Mouse (Mus musculus) midbrain, embryonic 13.5 days (tissue): ENCODE results near the gene Ccdc92b. TPM values are rescaled to one million over a fixed set of nuclear protein-coding genes. Genes with fewer than 3 reads are reported as not detected.

Experiments
- ATAC-seq: fragments of 200-750 bp; cut with Nextera tagmentation; 2 replicates; pipeline ENCODE4 v1.8.0; 2017; ENCODE audit warnings: mild to moderate bottlenecking, moderate TSS enrichment, moderate library complexity
- H3K27ac ChIP-seq: fragments of 300-500 bp; sonication (generic); 2 replicates; pipeline ENCODE4 v1.5.1; 2015; ENCODE audit warnings: inconsistent platforms, mild to moderate bottlenecking, moderate library complexity
- H3K27me3 ChIP-seq: fragments of 300-500 bp; sonication (generic); 2 replicates; pipeline ENCODE4 v1.6.1; 2015; ENCODE audit warnings: mild to moderate bottlenecking, inconsistent platforms
- H3K36me3 ChIP-seq: fragments of 300-500 bp; sonication (generic); 2 replicates; pipeline ENCODE4 v1.6.1; 2015; ENCODE audit warnings: mild to moderate bottlenecking, inconsistent platforms
- H3K4me1 ChIP-seq: fragments of 300-500 bp; sonication (generic); replicated peaks from 2 replicates; pipeline ENCODE4 v1.6.1; 2015; ENCODE audit warnings: inconsistent platforms
- H3K4me2 ChIP-seq: fragments of 300-500 bp; sonication (generic); replicated peaks from 2 replicates; pipeline ENCODE4 v1.6.1; 2015; ENCODE audit warnings: moderate library complexity, mild to moderate bottlenecking, inconsistent platforms
- H3K4me3 ChIP-seq: fragments of 300-500 bp; sonication (generic); replicated peaks from 2 replicates; pipeline ENCODE4 v1.5.1; 2015; ENCODE audit warnings: mild to moderate bottlenecking, inconsistent platforms
- H3K9ac ChIP-seq: fragments of 300-500 bp; sonication (generic); replicated peaks from 2 replicates; pipeline ENCODE4 v1.6.1; 2015; ENCODE audit warnings: mild to moderate bottlenecking, inconsistent platforms
- H3K9me3 ChIP-seq: fragments of 300-500 bp; sonication (generic); 2 replicates; pipeline ENCODE4 v1.6.1; 2016; ENCODE audit warnings: mild to moderate bottlenecking, inconsistent platforms
- WGBS: fragments of 180-500 bp; shearing (Covaris S2); methylation state at CpG from one replicate; pipeline ENCODE4 v1.1.7; 2015; 5-methylcytosine and 5-hydroxymethylcytosine counted together
- polyA plus RNA-seq: library from polyadenylated mRNA; unstranded; fragments of >200 nt; fragmentation: Nextera tagmentation; extraction: Ambion mirVana; gene quantifications from 2 replicates; pipeline ENCODE4 v1.2.1, GENCODE M21; 2015

The Ccdc92b gene
- polyA plus RNA-seq, 1 experiment from 2014 or later, result 1.7 TPM

- Histone ChIP-seq H3K27me3 (peaks cover 49% of the 10 kb centered on the region), H3K27ac (peak overlapping the region; percentile 80), H3K4me1 (peaks cover 30% of the 10 kb centered on the region), H3K4me3 (peak overlapping the region; percentile 50), H3K9me3 (no peaks in the 10 kb centered on the region), H3K4me2 (peak overlapping the region; percentile 61), H3K36me3 (no peaks in the 10 kb centered on the region), H3K9ac (peak overlapping the region; percentile 72)
- 5% methylated on average over 48 of the region's 66 CpGs for WGBS
- peak; percentile 86 for ATAC-seq
Measured at GRCm38 (mm10) chr11:74589401-74590238, 29.8 kb upstream of the Ccdc92b start.

GRCm38 (mm10) chr11:74590239-74590596, 29.2 kb upstream of the Ccdc92b start:
- peak overlapping the region; percentile 50 for H3K4me3 ChIP-seq
- H3K4me1 ChIP-seq, result peaks cover 30% of the 10 kb centered on the region
- H3K27me3 ChIP-seq, result peaks cover 49% of the 10 kb centered on the region
- H3K9me3 ChIP-seq, result no peaks in the 10 kb centered on the region
- under 1% methylated on average over 24 of the region's 25 CpGs for WGBS
- no peaks in the 10 kb centered on the region for H3K36me3 ChIP-seq
- H3K27ac ChIP-seq, result peak overlapping the region; percentile 80
- ATAC-seq, result no peak
- peak overlapping the region; percentile 61 for H3K4me2 ChIP-seq
- H3K9ac ChIP-seq, result peak overlapping the region; percentile 72

GRCm38 (mm10) chr11:74590691-74591090, 28.7 kb upstream of the Ccdc92b start:
- WGBS, result 25% methylated on average over 13 of the region's 13 CpGs
- H3K36me3 ChIP-seq, result no peaks in the 10 kb centered on the region
- H3K4me3 ChIP-seq, result peak overlapping the region; percentile 50
- H3K27ac ChIP-seq, result peak overlapping the region; percentile 80
- H3K9me3 ChIP-seq, result no peaks in the 10 kb centered on the region
- H3K27me3 ChIP-seq, result peaks cover 49% of the 10 kb centered on the region
- H3K4me2 ChIP-seq, result peak overlapping the region; percentile 61
- no peak for ATAC-seq
- peak overlapping the region; percentile 72 for H3K9ac ChIP-seq
- peaks cover 29% of the 10 kb centered on the region for H3K4me1 ChIP-seq

- peaks cover 46% of the 10 kb centered on the region for H3K27me3 ChIP-seq
- no peak overlapping the region for H3K4me3 ChIP-seq
- no peak for ATAC-seq
- H3K9me3 ChIP-seq, result no peaks in the 10 kb centered on the region
- WGBS, result 80% methylated on average over 3 of the region's 3 CpGs
- no peak overlapping the region for H3K9ac ChIP-seq
- no peaks in the 10 kb centered on the region for H3K36me3 ChIP-seq
- no peak overlapping the region for H3K4me2 ChIP-seq
- H3K4me1 ChIP-seq, result peaks cover 21% of the 10 kb centered on the region
- no peak overlapping the region for H3K27ac ChIP-seq
Measured at GRCm38 (mm10) chr11:74592246-74592645, 27.2 kb upstream of the Ccdc92b start.

GRCm38 (mm10) chr11:74597283-74597989, 22.0 kb upstream of the Ccdc92b start:
- Histone ChIP-seq H3K36me3 (no peaks in the 10 kb centered on the region), H3K9me3 (no peaks in the 10 kb centered on the region), H3K27me3 (peaks cover under 1% of the 10 kb centered on the region; the same call in 1 of the 2 replicates), H3K4me2 (no peak overlapping the region), H3K4me3 (no peak overlapping the region), H3K4me1 (no peaks in the 10 kb centered on the region), H3K27ac (no peak overlapping the region), H3K9ac (no peak overlapping the region)
- no peak for ATAC-seq
- WGBS, result 80% methylated on average over 4 of the region's 4 CpGs

- H3K27ac ChIP-seq, result no peak overlapping the region
- no peak overlapping the region for H3K4me2 ChIP-seq
- no peak overlapping the region for H3K9ac ChIP-seq
- no peak for ATAC-seq
- H3K36me3 ChIP-seq, result no peaks in the 10 kb centered on the region
- H3K9me3 ChIP-seq, result no peaks in the 10 kb centered on the region
- no peaks in the 10 kb centered on the region for H3K27me3 ChIP-seq
- H3K4me3 ChIP-seq, result no peak overlapping the region
- no peaks in the 10 kb centered on the region for H3K4me1 ChIP-seq
Measured at GRCm38 (mm10) chr11:74597990-74598337, 21.4 kb upstream of the Ccdc92b start.

GRCm38 (mm10) chr11:74602286-74602685, 17.1 kb upstream of the Ccdc92b start:
- H3K4me3 ChIP-seq, result no peak overlapping the region
- H3K27me3 ChIP-seq, result no peaks in the 10 kb centered on the region
- no peaks in the 10 kb centered on the region for H3K4me1 ChIP-seq
- H3K9me3 ChIP-seq, result no peaks in the 10 kb centered on the region
- ATAC-seq, result no peak
- no peaks in the 10 kb centered on the region for H3K36me3 ChIP-seq
- H3K4me2 ChIP-seq, result no peak overlapping the region
- H3K27ac ChIP-seq, result no peak overlapping the region
- WGBS, result 84% methylated on average over 1 of the region's 1 CpGs
- no peak overlapping the region for H3K9ac ChIP-seq

GRCm38 (mm10) chr11:74610068-74610467, 9.3 kb upstream of the Ccdc92b start:
- Histone ChIP-seq H3K4me3 (peak overlapping the region; percentile 46; the same call in 1 of the 2 replicates), H3K4me2 (peak overlapping the region; percentile 85), H3K36me3 (no peaks in the 10 kb centered on the region), H3K27me3 (peaks cover 54% of the 10 kb centered on the region), H3K4me1 (peaks cover 9% of the 10 kb centered on the region), H3K9me3 (no peaks in the 10 kb centered on the region), H3K9ac (no peak overlapping the region), H3K27ac (no peak overlapping the region)
- 20% methylated on average over 5 of the region's 5 CpGs for WGBS
- ATAC-seq, result no peak

- ATAC-seq, result peak; percentile 60; the same call in 1 of the 2 replicates
- Histone ChIP-seq H3K27me3 (peaks cover 54% of the 10 kb centered on the region), H3K4me1 (peaks cover 9% of the 10 kb centered on the region), H3K27ac (no peak within 1 kb of the TSS), H3K4me2 (peak within 1 kb of the TSS; percentile 85), H3K9me3 (no peaks in the 10 kb centered on the region), H3K9ac (peak within 1 kb of the TSS; percentile 63), H3K36me3 (no peaks in the 10 kb centered on the region), H3K4me3 (peak within 1 kb of the TSS; percentile 46)
- under 1% methylated on average over 50 of the region's 50 CpGs for WGBS
Measured at GRCm38 (mm10) chr11:74610545-74611176, 8.7 kb upstream of the Ccdc92b start, which contains the start of gene Rap1gap2. Gene Rap1gap2, minus strand, starts transcription at chr11:74610915.

- ATAC-seq, result no peak
- Histone ChIP-seq H3K27me3 (peaks cover 60% of the 10 kb centered on the region), H3K36me3 (no peaks in the 10 kb centered on the region), H3K4me2 (peak overlapping the region; percentile 85), H3K9ac (no peak overlapping the region), H3K4me3 (no peak overlapping the region), H3K27ac (no peak overlapping the region), H3K9me3 (no peaks in the 10 kb centered on the region), H3K4me1 (peaks cover 9% of the 10 kb centered on the region)
- 24% methylated on average over 7 of the region's 7 CpGs for WGBS
Measured at GRCm38 (mm10) chr11:74611437-74611836, 8.0 kb upstream of the Ccdc92b start.

GRCm38 (mm10) chr11:74613428-74613827, 6.0 kb upstream of the Ccdc92b start:
- Histone ChIP-seq H3K9me3 (no peaks in the 10 kb centered on the region), H3K9ac (no peak overlapping the region), H3K27me3 (peaks cover 65% of the 10 kb centered on the region), H3K36me3 (no peaks in the 10 kb centered on the region), H3K4me2 (no peak overlapping the region), H3K27ac (no peak overlapping the region), H3K4me1 (peaks cover 9% of the 10 kb centered on the region), H3K4me3 (no peak overlapping the region)
- 69% methylated on average over 4 of the region's 4 CpGs for WGBS
- ATAC-seq, result no peak

- ATAC-seq, result no peak
- Histone ChIP-seq H3K4me3 (no peak overlapping the region), H3K36me3 (no peaks in the 10 kb centered on the region), H3K4me2 (no peak overlapping the region), H3K27me3 (peaks cover 53% of the 10 kb centered on the region), H3K27ac (no peak overlapping the region), H3K9me3 (no peaks in the 10 kb centered on the region), H3K4me1 (peaks cover 15% of the 10 kb centered on the region), H3K9ac (no peak overlapping the region)
- 60% methylated on average over 5 of the region's 5 CpGs for WGBS
Measured at GRCm38 (mm10) chr11:74615571-74615970, 3.8 kb upstream of the Ccdc92b start.
